Mouse (Mus musculus) heart, postnatal 10 days (tissue): ENCODE data around the gene Elob. TPM values are rescaled to one million over a fixed set of nuclear protein-coding genes. Genes with fewer than 3 reads are reported as not detected.

Experiments used
- DNase-seq, 2 experiments: peaks; one replicate each; pipeline ENCODE4 v3.0.0; 2021
- intact Hi-C: fragments of 180-260 bp; cut with DNase I; formaldehyde crosslinking; loops from one replicate; pipeline ENCODE4 v1.15.1; 2025
- total RNA-seq, 2 experiments: library from RNA; stranded (reverse); gene quantifications; 2 replicates each; pipeline ENCODE4 v1.2.3; 2021

Gene Elob
- total RNA-seq, 2 experiments from 2014 or later, result 379 to 407 TPM

DNA sequence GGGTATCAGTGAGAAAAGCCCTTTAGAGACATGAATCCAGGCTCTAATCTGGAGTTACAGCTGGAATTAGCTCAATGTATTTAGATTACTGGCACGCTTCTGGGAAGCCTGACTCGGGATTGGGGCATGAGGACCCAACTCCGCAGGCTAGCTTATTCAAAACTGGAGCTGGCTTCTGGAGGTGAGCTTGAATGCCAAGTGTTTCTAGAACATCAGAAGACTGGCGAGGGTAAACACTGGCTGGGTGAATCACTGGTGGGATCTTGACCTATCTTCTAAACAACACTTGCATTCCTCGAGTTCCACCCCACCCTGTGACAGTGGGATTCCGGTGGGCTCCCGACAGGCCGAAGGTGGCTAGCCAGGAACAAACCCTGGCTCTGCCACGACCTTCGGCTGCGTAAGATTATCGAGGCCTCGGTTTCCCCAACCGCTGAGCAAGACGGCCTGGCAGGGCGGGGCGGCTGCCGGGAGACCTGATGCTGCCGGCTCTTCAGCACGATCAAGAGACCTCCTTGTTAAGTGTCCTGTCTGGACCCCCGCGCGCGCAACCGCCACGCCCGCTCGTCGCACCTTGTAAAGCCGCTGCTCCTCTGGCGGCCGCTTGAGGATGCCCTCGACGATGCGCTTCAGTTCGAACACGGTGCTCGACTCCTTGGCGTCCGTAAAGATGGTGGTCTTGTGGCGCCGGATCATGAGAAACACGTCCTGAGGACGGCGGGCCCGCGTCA, 500 bp downstream of the Elob start:
- DNase-seq, result peak in 1 of 2 experiments; percentile 71
- intact Hi-C loops, result loop anchor here (1.0 to 2.0 kb wide), 2 partner anchors 24 to 58 kb away; partner anchors contain the start of gene Flywch1

DNA sequence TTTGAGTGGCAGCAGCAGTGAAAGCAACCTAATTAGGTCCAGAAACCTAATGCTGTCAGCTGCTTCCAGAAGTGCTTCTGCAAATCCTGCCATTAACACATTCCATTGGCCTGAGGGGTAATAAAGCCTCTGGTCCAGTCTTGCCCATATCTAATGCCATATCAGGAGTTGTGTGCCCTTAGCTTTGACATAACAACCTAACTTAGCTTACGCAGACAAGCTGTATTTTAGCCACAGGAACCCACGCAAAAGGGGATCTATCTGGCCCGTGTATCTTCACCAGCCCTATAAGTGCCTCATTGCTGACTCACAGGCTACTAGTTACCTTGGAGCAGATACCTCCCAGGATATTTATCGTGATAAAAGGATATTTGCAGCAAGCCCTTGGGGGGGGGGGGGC, 3.3 kb downstream of the Elob start:
- DNase-seq, result no peak
- intact Hi-C loops, result no loop called here

DNA sequence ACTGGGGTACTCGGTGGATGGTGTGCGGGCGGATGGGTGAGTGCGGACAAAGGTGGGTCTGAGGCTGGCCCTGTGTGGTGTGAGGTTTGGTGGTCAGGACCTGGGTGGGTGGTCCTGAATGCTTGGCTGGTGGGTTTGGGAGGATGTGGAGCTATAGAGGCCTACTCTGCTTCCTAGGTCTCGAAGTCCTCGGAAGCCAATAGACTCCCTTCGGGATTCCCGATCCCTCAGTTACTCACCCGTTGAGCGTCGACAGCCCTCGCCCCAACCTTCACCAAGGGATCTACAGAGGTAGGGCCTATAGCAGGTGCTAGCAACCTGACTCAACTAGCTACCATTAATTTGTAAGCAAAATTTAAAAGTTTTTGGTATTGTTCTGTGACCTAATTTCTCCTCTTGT, 5.3 kb downstream of the Elob start:
- intact Hi-C loops, result loop anchor here (1.0 to 2.0 kb wide), 2 partner anchors 15 to 19 kb away; no protein-coding TSS in a partner anchor
- no peak for DNase-seq

DNA sequence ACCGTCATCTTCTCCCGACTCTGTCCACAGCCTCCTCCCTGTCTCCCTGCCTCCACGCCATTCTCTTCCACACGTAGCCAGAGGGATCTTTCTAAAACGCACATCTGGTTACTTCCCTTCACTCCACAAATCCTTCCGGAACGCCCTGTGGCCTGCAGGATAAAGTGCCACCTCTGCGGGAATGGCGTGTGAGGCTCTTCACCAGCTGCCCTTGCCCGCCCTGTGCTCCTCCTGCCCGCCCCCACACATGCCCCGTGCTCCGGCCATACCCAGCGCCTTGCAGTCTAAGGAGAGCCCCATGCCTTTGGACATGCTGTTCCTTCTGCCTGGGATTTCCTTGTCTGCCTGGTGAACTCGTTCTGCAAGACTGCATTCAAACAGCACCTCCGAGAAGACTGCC, 5.9 kb downstream of the Elob start:
- DNase-seq, result no peak
- intact Hi-C loops, result loop anchor here (2.0 kb wide), 1 partner anchor 14 kb away; no protein-coding TSS in a partner anchor

DNA sequence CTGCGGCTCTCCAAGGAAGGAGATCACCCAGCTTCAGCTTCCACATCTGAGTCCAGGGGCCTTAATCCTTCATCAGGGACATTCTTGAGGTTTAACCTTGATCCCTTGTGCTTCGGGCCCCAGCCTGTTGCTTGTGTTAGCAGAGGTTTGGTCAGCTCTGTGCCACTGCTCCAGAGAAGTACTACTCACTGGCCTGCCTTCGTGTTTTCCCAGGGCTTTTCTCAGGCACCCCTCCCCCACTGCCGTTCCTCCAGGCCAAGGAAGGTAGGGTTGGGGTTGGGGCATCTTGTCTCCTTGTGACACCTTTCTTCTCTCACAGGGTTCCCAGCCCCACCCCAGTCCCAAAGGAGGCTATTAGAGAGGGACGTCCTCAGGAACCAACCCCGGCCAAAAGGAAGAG, 6.8 kb downstream of the Elob start:
- intact Hi-C loops, result loop anchor here (2.0 kb wide), 1 partner anchor 13 kb away; no protein-coding TSS in a partner anchor

DNA sequence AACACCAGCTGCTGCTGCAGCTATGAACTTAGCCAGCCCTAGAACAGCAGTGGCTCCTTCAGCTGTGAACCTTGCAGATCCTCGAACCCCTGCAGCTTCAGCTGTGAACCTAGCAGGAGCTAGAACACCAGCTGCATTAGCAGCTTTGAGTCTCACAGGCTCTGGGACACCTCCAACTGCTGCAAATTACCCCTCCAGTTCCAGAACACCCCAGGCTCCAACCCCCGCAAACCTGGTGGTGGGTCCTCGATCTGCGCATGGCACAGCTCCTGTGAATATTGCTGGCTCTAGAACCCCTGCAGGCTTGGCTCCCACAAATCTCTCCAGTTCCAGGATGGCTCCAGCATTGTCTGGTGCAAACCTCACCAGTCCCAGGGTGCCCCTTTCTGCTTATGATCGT, 8.2 kb downstream of the Elob start:
- DNase-seq, result no peak
- intact Hi-C loops, result no loop called here

More for the DNA sequence above, 6.8 kb downstream of the Elob start:
- DNase-seq, result no peak

DNA sequence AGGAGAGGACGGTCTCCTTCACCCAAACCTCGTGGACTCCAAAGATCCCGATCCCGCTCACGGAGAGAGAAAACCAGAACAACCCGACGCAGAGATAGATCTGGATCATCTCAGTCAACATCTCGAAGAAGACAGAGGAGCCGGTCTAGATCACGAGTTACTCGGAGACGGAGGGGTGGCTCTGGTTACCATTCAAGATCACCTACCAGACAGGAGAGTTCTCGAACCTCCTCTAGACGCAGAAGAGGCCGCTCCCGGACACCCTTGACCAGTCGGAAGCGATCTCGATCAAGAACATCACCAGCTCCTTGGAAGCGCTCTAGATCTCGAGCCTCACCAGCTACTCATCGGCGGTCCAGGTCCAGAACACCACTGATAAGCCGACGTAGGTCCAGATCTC, 9.7 kb downstream of the Elob start:
- DNase-seq, result peak in 1 of 2 experiments; percentile 16
- intact Hi-C loops, result no loop called here

DNA sequence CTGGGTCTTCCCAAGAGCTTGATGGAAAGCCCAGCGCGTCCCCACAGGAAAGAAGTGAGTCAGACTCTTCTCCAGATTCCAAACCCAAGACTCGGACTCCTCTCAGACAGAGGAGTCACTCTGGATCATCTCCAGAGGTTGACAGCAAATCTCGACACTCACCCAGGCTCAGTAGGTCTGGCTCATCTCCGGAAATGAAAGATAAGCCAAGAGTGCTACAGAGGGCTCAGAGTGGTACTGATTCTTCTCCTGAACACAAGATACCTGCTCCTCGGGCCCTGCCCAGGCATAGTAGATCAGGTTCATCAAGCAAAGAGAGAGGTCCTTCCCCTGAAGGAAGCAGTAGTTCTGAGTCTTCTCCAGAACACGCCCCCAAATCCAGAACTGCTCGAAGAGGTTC, 10.4 kb downstream of the Elob start:
- no peak for DNase-seq
- intact Hi-C loops, result no loop called here

DNA sequence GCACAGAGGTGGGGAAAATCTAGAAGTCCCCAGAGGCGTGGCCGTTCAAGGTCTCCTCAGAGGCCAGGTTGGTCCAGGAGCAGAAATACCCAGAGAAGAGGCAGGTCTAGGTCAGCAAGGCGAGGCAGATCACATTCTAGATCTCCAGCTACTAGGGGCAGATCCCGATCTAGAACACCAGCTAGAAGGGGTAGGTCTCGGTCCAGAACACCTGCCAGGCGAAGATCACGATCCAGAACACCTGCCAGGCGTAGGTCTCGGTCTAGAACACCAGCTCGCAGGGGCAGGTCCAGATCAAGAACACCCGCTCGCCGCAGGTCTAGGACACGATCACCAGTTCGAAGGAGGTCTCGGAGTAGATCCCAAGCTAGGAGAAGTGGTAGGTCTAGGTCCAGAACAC, 13.3 kb downstream of the Elob start:
- intact Hi-C loops, result no loop called here
- DNase-seq, result no peak

DNA sequence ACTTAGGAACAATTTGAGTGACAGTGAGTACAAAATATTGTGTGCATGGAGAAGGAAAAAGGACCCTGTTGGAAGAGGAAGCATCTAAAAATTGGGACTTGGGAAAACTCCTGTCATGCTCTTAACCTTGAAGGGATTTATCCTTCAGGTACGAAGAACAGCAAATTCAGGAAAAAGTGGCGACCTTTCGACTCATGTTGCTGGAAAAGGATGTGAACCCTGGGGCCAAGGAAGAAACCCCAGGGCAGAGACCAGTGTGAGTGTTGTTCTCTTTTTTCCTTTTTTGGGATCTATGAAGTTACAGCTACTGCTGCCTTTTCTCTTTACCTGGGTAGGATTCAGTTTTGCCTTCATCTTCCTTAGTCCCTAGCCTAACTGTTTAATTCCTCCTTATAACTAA, 21.0 kb downstream of the Elob start:
- intact Hi-C loops, result loop anchor here (1.0 to 2.0 kb wide), 3 partner anchors 15 to 33 kb away; no protein-coding TSS in a partner anchor
- no peak for DNase-seq

DNA sequence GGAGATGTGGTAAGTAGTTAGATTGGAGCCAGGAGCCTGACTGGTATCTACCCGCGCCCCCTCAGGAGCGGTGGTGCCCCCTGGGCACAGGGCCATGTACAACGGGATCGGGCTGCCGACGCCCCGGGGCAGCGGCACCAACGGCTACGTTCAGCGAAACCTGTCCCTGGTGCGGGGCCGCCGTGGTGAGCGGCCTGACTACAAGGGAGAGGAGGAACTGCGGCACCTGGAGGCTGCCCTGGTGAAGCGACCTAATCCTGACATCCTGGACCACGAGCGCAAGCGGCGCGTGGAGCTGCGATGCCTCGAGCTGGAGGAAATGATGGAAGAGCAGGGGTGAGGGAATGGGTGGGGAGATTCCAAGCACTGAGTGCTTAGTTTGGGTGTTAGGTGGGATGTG, 22.1 kb downstream of the Elob start:
- DNase-seq, result peak; percentile 56 to 65
- intact Hi-C loops, result loop anchor here (1.0 to 2.0 kb wide), 2 partner anchors 19 to 32 kb away; no protein-coding TSS in a partner anchor

DNA sequence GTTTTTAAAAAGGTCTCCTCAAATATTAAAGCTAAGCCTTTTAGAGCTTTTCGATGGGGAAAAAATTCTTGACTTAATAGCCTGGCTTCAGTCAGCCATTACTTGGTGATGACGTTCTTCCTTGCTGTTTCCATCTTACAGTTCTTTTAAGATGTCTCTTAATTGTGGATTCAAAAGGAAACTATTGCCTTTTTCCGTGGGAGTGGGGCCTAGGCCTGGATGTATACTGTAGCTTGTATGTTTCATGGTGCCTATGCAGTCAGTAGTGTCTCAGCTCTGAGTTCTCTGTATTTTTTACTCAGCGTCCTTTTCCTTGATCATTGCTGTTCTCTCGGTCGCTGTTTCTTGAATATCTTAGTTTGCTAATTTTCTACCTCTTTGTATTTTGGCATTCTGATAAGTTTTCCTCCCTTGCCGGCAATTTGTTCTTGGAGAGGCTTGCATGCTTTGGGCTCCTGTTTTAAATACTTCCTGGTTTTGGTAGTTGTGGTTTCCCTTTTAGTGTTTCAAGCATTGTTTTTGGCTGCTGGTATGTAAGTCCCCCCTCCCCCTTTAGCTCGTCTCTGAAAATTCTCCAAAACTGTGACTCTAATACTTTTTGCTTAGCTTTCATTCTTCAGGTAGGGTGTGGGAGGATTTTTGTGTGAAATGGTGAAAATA, 24.4 kb downstream of the Elob start:
- DNase-seq, result no peak
- intact Hi-C loops, result loop anchor here (1.0 kb wide), 2 partner anchors 20 to 25 kb away; partner anchors contain the start of gene Elob

DNA sequence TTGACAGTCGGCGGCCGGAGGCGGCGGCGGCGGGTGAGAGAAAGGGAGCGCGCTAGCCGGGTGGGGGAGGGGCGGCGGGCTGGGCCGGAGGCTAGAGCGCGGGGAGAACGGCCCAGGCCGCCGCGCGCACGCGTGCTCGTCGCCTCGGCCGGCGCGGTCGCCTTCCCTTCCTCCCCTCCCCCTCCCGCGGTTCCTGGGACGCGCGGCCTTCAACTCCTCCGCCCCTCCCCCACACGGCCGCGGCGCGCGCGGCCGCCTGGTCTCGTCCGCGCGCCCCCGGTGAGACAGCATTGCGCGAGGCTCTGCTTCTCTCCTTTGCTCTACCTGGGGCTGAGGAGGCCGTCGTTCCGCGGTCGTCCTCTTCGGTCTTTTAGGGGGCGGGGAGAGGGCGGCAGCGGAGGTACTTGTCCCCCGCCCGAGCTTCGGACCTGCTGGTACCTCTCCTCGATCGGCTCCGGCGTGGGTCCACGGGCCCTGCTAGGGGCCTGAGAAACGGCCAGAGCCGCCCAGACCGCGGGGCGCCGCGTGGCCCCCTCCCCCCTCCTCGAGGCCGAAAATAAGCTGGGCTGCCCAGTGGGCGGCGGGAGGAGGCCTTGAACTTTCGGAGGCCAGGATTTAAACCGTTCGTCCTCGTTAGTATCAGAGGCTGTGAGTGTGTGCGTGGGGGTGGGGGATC, 25.4 kb downstream of the Elob start:
- intact Hi-C loops, result loop anchor here (1.0 kb wide), 2 partner anchors 21 to 26 kb away; partner anchors contain the start of gene Elob
- DNase-seq, result peak in 1 of 2 experiments; percentile 85

DNA sequence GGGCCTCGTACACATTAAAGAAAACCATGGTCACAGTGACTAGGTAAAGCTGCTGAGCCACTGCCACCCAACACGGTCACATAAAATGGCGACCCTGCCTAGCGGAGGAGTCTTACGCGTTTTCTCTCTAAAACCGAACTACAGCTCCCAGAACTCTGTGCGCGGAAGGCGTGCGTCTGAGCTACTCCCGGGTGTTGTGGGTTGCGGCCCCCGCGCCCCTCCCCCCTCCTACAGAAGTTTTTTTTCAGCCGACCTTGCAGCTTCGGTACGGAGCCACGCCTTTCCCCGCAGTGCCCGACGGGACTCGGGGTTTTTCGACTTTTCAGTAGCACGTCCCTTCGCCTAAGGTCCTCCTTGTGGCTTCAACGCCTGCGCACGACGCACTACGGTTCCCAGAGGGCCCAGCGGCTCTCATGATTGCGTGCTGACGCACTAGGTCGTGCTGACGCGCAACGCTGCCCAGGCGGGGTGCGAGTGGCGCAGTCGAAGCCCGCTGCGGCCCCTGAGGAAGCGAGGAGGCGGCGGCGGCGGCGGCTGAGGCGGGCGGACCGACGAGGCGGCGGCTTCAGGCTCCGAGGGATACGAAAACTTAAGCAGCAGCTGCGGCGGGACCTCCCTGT, 26.1 kb downstream of the Elob start:
- peak; percentile 98 to 99 for DNase-seq
- intact Hi-C loops, result no loop called here

DNA sequence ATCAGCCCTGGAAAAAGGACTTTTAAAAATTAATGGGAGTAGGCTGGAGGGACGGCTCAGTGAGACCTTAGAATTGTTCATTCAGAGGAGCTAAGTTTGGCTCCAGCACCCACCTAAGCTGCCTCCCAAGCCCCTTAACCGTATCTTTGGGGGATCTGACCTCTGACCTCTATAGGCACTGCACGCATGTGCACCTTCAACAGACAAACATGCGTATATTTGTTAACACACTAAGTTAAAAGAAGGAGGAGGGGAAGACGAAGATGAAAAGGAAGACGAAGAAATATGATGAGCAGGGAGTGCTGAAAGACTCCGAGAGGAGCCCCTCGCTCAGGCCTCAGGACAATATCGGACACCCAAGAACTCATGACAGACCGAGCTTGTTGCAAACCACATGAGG, 27.3 kb downstream of the Elob start:
- DNase-seq, result no peak
- intact Hi-C loops, result no loop called here

DNA sequence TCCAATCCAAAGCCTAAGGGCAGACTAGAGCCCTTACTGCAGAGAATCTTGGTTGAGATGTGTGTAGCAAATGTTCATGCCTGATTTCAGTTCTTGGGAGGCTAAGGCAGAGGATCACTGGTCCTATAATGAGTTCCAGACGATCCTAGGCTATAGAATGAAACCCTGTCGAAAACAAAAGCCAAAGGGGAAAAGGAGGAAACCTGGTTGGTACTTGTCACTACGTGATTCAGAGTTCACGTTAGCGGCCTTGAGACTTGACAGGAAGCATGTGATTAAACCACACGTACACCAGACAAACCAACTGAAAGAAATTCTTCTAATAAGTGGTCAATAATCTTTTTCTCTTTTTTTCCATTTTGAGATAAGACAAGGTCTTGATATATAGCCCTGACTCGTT, 31.6 kb downstream of the Elob start:
- no peak for DNase-seq
- intact Hi-C loops, result no loop called here

DNA sequence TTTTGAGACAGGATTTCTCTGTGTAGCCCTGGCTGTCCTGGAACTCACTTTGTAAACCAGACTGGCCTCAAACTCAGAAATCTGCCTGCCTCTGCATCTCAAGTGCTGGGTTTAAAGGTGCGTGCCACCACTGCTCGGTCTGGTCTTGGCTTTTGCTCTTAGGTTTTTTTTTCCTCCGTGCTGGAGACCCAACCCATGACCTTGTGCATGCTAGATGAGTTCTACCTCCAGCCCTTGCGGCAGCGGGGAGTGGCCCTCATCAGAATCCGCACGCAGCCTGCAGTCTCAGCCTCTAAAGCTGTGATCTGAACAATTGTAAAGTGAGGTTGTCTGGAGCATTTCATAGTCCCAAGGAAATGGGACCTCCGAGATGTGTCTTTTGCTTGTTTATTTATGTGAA, 33.6 kb downstream of the Elob start:
- intact Hi-C loops, result no loop called here
- DNase-seq, result no peak

DNA sequence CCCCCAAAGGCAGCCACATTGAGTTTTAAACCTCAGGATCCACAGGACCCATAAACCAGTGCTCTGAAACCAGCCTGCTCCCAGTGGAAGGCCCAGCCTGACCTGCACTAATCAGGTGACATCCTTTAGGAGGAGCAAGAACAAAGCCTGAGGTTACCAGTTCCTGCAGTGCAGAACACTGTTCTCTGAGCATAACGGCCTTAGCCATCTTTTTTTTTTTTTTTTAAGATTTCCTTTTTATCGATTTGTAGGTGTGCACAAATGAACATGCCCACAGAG, 37.9 kb downstream of the Elob start:
- DNase-seq, result peak in 1 of 2 experiments; percentile 19
- intact Hi-C loops, result no loop called here

DNA sequence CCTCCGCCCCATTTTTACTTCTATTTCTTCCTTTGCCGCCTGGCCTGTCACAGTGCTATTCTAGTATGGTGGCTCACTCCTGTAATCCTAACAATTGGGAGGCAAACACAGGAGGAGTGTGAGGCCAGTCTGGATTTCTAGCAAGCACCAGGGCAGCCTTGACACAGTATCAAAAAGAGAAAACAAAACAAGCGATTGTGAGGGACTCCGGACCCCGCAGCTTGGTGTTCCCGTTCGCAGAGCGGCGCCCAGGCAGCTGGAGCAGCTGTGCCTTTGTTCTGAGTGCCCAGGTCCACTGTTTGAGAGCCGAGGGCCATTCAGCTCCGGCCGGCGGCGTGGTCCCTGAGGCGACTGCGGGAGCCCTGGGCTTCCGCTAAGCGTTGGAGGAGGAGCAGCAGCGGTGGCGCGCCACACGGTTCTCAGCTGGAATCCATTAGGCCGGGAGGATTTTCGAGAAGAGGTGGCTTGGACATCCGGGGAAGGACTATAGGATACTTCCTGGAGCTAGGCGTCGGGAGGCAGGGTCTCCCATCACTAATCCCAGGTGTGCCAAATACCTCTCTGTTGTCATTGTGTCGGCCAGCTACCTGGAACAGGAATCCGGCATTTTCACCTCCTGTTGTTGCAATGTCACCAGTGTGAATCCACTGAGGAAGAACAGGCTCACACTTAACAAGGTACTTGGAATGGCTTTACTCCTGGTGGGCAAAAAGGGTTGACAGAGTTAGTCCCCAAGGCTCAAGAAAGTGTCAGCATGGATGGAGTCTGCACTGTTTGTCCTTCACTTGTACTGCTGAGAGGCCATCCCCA, 38.5 kb downstream of the Elob start, which contains the start of gene Srrm2:
Gene Srrm2 (plus strand): TSS at position 264 of the 810 bp plus-strand sequence.
- intact Hi-C loops, result no loop called here
- peak; percentile 69 to 80 for DNase-seq

DNA sequence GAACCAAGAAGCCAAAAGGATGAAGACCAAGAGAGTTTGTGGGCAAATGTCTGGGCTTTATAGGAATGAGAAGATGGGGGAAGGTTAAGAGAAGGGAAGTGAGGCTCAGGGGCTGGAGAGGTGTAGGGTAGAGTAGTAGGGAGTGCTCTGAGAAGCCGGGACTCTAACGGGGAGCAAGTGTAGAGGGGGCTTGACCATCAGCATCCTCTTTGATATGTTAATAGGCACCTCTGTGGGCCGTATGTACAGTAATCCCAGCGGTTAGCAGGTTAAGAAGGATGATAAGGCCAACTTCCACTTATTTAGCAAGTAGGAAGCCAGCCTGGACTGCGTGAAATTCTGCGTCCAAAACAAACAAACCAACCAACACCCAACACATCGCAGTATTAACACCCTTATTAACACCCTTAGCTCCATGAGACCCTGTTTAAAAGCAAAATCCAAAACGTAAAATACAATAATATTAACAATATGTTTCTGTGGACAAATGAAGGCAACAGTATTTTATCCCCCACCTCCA, 39.1 kb downstream of the Elob start:
- DNase-seq, result peak in 1 of 2 experiments; percentile 9
- intact Hi-C loops, result no loop called here
